Mouse (Mus musculus): ENCODE measurements around the gene Ccnd3.
"Not testable (repeated sequence)": the region's sequence is repeated elsewhere in the genome, so short reads cannot be mapped to it uniquely, and the experiment has no call there.

Gene Ccnd3

GRCm38 (mm10) chr17:47484241-47484921, 20.5 kb upstream of the Ccnd3 start:
- DNase-seq: no peak

GRCm38 (mm10) chr17:47484993-47485392, 19.9 kb upstream of the Ccnd3 start:
- DNase-seq: no peak

- no peak for DNase-seq
Observed at GRCm38 (mm10) chr17:47485791-47486190, 19.1 kb upstream of the Ccnd3 start.

- DNase-seq: no peak
Observed at GRCm38 (mm10) chr17:47490791-47491190, 14.1 kb upstream of the Ccnd3 start.

- no peak for DNase-seq
Observed at GRCm38 (mm10) chr17:47492731-47493130, 12.1 kb upstream of the Ccnd3 start.

- DNase-seq: no peak
Observed at GRCm38 (mm10) chr17:47493653-47494052, 11.2 kb upstream of the Ccnd3 start.

- no peak for DNase-seq
Observed at GRCm38 (mm10) chr17:47494132-47494531, 10.7 kb upstream of the Ccnd3 start.

- peak; percentile 25 for DNase-seq
Observed at GRCm38 (mm10) chr17:47501531-47501930, 3.3 kb upstream of the Ccnd3 start.

- peak; percentile 94 for DNase-seq
Observed at GRCm38 (mm10) chr17:47501946-47502706, 2.7 kb upstream of the Ccnd3 start, which contains the start of gene Taf8. Taf8 (minus strand) TSS chr17:47502292.

- not testable (repeated sequence) for DNase-seq
Observed at GRCm38 (mm10) chr17:47502707-47503045, 2.2 kb upstream of the Ccnd3 start.

- DNase-seq: no peak
Observed at GRCm38 (mm10) chr17:47503689-47504088, 1.2 kb upstream of the Ccnd3 start.

- DNase-seq: peak; percentile 64
Observed at GRCm38 (mm10) chr17:47504228-47504627, 623 bp upstream of the Ccnd3 start.

- DNase-seq: peak; percentile 41
Observed at GRCm38 (mm10) chr17:47505566-47505965, 715 bp downstream of the Ccnd3 start.

GRCm38 (mm10) chr17:47506042-47506441, 1.2 kb downstream of the Ccnd3 start:
- peak; percentile 43 for DNase-seq

GRCm38 (mm10) chr17:47506697-47507096, 1.8 kb downstream of the Ccnd3 start:
- DNase-seq: peak; percentile 40

GRCm38 (mm10) chr17:47507523-47507922, 2.7 kb downstream of the Ccnd3 start:
- no peak for DNase-seq

GRCm38 (mm10) chr17:47508012-47508608, 3.3 kb downstream of the Ccnd3 start:
- DNase-seq: peak; percentile 99

GRCm38 (mm10) chr17:47509031-47509705, 4.3 kb downstream of the Ccnd3 start:
- peak; percentile 50 for DNase-seq

GRCm38 (mm10) chr17:47511111-47512020, 6.5 kb downstream of the Ccnd3 start:
- peak; percentile 98 for DNase-seq

GRCm38 (mm10) chr17:47512956-47513775, 8.3 kb downstream of the Ccnd3 start:
- peak; percentile 86 for DNase-seq

GRCm38 (mm10) chr17:47515180-47515844, 10.5 kb downstream of the Ccnd3 start:
- DNase-seq: peak; percentile 30

Measured in thymus, postnatal 14 days (tissue).